Mouse (Mus musculus): ENCODE results near the gene Fer.

The Fer gene

GRCm38 (mm10) chr17:63980167-63980566 is 117.3 kb downstream of the Fer start:
- no peak for DNase-seq

- no peak for DNase-seq
Observed at GRCm38 (mm10) chr17:63988710-63989109, 125.8 kb downstream of the Fer start.

- DNase-seq, result no peak
Observed at GRCm38 (mm10) chr17:63991160-63991559, 128.3 kb downstream of the Fer start.

GRCm38 (mm10) chr17:63995921-63996320 is 133.1 kb downstream of the Fer start:
- peak; percentile 42 for DNase-seq

GRCm38 (mm10) chr17:63997643-63998042 is 134.8 kb downstream of the Fer start:
- DNase-seq, result no peak

GRCm38 (mm10) chr17:64003444-64003843 is 140.6 kb downstream of the Fer start:
- DNase-seq, result no peak

- DNase-seq, result no peak
Observed at GRCm38 (mm10) chr17:64005575-64006249, 142.8 kb downstream of the Fer start.

- DNase-seq, result no peak
Observed at GRCm38 (mm10) chr17:64016606-64017005, 153.7 kb downstream of the Fer start.

GRCm38 (mm10) chr17:64018240-64018639 is 155.4 kb downstream of the Fer start:
- no peak for DNase-seq

GRCm38 (mm10) chr17:64018870-64019269 is 156.0 kb downstream of the Fer start:
- no peak for DNase-seq

- no peak for DNase-seq
Observed at GRCm38 (mm10) chr17:64019646-64020045, 156.8 kb downstream of the Fer start.

- no peak for DNase-seq
Observed at GRCm38 (mm10) chr17:64026485-64026884, 163.6 kb downstream of the Fer start.

GRCm38 (mm10) chr17:64041771-64042170 is 178.9 kb downstream of the Fer start:
- DNase-seq, result no peak

GRCm38 (mm10) chr17:64045326-64045725 is 182.5 kb downstream of the Fer start:
- DNase-seq, result peak; percentile 12

GRCm38 (mm10) chr17:64046557-64046956 is 183.7 kb downstream of the Fer start:
- peak; percentile 10 for DNase-seq

- DNase-seq, result peak; percentile 22
Observed at GRCm38 (mm10) chr17:64050911-64051310, 188.0 kb downstream of the Fer start.

GRCm38 (mm10) chr17:64053636-64054035 is 190.8 kb downstream of the Fer start:
- no peak for DNase-seq

- DNase-seq, result no peak
Observed at GRCm38 (mm10) chr17:64060529-64060928, 197.7 kb downstream of the Fer start.

GRCm38 (mm10) chr17:64065243-64065642 is 202.4 kb downstream of the Fer start:
- no peak for DNase-seq

GRCm38 (mm10) chr17:64077392-64077791 is 214.5 kb downstream of the Fer start:
- no peak for DNase-seq

GRCm38 (mm10) chr17:64084751-64085150 is 221.9 kb downstream of the Fer start:
- DNase-seq, result no peak

- no peak for DNase-seq
Observed at GRCm38 (mm10) chr17:64085493-64085892, 222.6 kb downstream of the Fer start.

- DNase-seq, result peak; percentile 20
Observed at GRCm38 (mm10) chr17:64086875-64087608, 224.2 kb downstream of the Fer start.

- no peak for DNase-seq
Observed at GRCm38 (mm10) chr17:64087871-64088270, 225.0 kb downstream of the Fer start.

- no peak for DNase-seq
Observed at GRCm38 (mm10) chr17:64093716-64094115, 230.9 kb downstream of the Fer start.

All from cerebellum, adult 11-12 months (tissue).